Mouse (Mus musculus): ENCODE measurements at regions not wholly inside any gene's neighbourhood (a gene's known extent, or its start where the extent isn't known, plus 50 kb on each side); places are given as distances from the start of the nearest gene placed in this dataset.
A peak's percentile ranks its signal among the peaks of the same experiment; 100 is the strongest.

DNA sequence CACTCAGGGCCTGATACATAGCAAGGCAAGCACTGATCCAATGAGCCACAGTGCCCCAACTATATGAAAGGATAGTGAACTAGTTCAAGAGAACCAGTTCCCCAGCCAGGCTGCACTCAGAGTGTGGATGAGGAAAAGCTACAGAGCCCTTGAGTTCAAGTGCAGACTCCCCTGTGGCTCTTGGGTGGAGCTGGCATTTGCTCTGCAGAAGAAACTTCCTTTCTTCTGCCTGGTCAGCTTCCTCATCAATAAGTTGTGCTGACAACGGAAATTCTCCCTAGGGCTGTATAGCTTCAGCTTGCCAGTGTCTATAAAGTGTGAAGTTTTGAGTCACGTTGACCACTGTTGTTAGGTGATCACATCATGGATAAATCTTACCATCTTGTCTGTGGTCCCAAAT, 101.6 kb upstream of the Clint1 start:
- no peaks in the 10 kb centered on the region for H3K9me3 ChIP-seq (replicated peaks)
- H3K27ac ChIP-seq: no peak overlapping the region
- H3K9ac ChIP-seq: no peak overlapping the region
- no peak overlapping the region for H3K4me3 ChIP-seq
- H3K4me2 ChIP-seq: no peak overlapping the region
- H3K27me3 ChIP-seq (replicated peaks): no peaks in the 10 kb centered on the region
- H3K4me1 ChIP-seq: no peaks in the 10 kb centered on the region
- ATAC-seq: no peak
- 32% methylated on average over 2 of the region's 2 CpGs for WGBS (ENCODE audit: insufficient replicate concordance)
- no peaks in the 10 kb centered on the region for H3K36me3 ChIP-seq

- H3K27me3 ChIP-seq (replicated peaks): no peaks in the 10 kb centered on the region
- H3K4me3 ChIP-seq: no peak overlapping the region
- peak; percentile 52 for ATAC-seq
- no peaks in the 10 kb centered on the region for H3K36me3 ChIP-seq
- H3K4me1 ChIP-seq: no peaks in the 10 kb centered on the region
- no peak overlapping the region for H3K4me2 ChIP-seq
- H3K9me3 ChIP-seq (replicated peaks): no peaks in the 10 kb centered on the region
- H3K9ac ChIP-seq: no peak overlapping the region
- WGBS (ENCODE audit: insufficient replicate concordance): 42% methylated on average over 1 of the region's 1 CpGs
- no peak overlapping the region for H3K27ac ChIP-seq
Observed at GRCm38 (mm10) chr11:45752237-45752636, 99.6 kb upstream of the Clint1 start.

- 60% methylated on average over 2 of the region's 2 CpGs for WGBS (ENCODE audit: insufficient replicate concordance)
- no peak overlapping the region for H3K4me2 ChIP-seq
- no peaks in the 10 kb centered on the region for H3K36me3 ChIP-seq
- H3K4me1 ChIP-seq: no peaks in the 10 kb centered on the region
- no peak overlapping the region for H3K9ac ChIP-seq
- H3K4me3 ChIP-seq: no peak overlapping the region
- H3K9me3 ChIP-seq (replicated peaks): no peaks in the 10 kb centered on the region
- no peak overlapping the region for H3K27ac ChIP-seq
- no peaks in the 10 kb centered on the region for H3K27me3 ChIP-seq (replicated peaks)
- no peak for ATAC-seq
Observed at GRCm38 (mm10) chr11:45752791-45753190, 99.1 kb upstream of the Clint1 start.

DNA sequence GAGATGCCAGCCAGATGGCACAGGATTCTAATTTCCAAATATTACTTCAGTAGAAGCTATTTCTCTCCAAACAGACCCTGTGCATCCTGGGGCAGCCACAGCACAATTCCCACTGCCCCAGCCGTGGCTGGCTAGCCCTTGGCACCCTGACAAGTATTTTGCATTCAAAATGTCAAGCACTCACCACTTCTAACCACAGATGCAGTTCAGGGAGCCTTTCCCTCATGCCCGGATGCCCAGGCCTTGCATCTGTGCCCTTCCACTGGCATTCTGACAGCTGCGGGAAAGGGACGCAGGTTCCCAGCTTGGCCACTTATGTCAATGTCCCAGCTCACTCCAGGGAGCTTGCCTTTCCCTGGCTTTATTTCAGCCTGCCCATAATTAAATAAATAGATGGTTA, 84.8 kb upstream of the Clint1 start:
- WGBS (ENCODE audit: insufficient replicate concordance): 75% methylated on average over 4 of the region's 4 CpGs
- Histone ChIP-seq H3K27me3 (replicated peaks) (no peaks in the 10 kb centered on the region), H3K36me3 (no peaks in the 10 kb centered on the region), H3K9ac (no peak overlapping the region), H3K27ac (no peak overlapping the region), H3K4me1 (no peaks in the 10 kb centered on the region), H3K4me2 (no peak overlapping the region), H3K4me3 (no peak overlapping the region), H3K9me3 (replicated peaks) (peaks cover 6% of the 10 kb centered on the region; the same call in 1 of the 2 replicates)
- ATAC-seq: no peak

DNA sequence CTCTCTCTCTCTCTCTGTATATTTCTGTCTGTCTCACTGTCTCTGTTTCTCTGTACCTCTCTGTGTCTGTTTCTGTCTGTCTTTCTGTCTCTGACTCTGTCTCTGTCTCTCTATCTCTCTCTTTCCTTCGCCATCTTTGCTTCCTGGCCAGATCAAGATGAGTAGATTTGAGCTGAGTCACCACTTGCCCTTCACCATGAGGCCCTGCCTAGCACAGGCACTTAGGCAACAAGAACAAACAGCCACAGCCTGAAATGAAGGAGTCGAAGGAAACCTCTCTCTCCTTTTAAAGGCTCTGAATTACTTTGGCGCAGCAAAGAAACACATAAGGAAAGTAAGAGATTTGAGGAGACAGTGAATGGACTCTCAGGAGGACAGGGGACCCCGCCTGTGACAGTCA, 69.4 kb upstream of the Clint1 start:
- peak; percentile 83 for ATAC-seq
- Histone ChIP-seq H3K9me3 (replicated peaks) (no peaks in the 10 kb centered on the region), H3K4me2 (peak overlapping the region; percentile 1; the same call in 1 of the 2 replicates), H3K27me3 (replicated peaks) (no peaks in the 10 kb centered on the region; the same call in 1 of the 2 replicates), H3K9ac (no peak overlapping the region), H3K36me3 (no peaks in the 10 kb centered on the region), H3K27ac (no peak overlapping the region), H3K4me3 (no peak overlapping the region), H3K4me1 (peaks cover 22% of the 10 kb centered on the region)
- 55% methylated on average over 4 of the region's 4 CpGs for WGBS (ENCODE audit: insufficient replicate concordance)

DNA sequence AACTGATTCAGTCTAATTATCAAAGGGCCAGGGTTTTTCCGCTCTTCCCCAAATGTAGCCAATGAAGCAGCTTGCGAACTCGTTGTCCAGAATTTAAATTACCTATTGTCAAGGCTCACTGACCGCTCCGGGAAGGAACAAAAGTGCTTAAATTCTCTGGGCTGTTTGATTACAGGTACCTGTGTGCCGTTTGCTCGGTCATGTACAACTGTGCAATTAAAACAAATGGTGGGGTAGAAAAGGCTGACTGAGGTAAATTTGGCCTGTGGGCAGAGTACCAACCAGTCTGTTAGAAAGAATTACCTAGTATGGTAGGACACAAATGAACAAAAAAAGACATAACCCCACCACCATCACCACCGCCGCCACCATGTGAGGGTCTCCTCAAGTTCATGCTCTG, 66.0 kb upstream of the Clint1 start:
- H3K4me3 ChIP-seq: no peak overlapping the region
- no peaks in the 10 kb centered on the region for H3K9me3 ChIP-seq (replicated peaks)
- no peaks in the 10 kb centered on the region for H3K36me3 ChIP-seq
- 87% methylated on average over 9 of the region's 9 CpGs for WGBS (ENCODE audit: insufficient replicate concordance)
- H3K9ac ChIP-seq: no peak overlapping the region
- ATAC-seq: no peak
- no peak overlapping the region for H3K4me2 ChIP-seq
- H3K27ac ChIP-seq: no peak overlapping the region
- H3K27me3 ChIP-seq (replicated peaks): no peaks in the 10 kb centered on the region
- peaks cover 22% of the 10 kb centered on the region for H3K4me1 ChIP-seq

DNA sequence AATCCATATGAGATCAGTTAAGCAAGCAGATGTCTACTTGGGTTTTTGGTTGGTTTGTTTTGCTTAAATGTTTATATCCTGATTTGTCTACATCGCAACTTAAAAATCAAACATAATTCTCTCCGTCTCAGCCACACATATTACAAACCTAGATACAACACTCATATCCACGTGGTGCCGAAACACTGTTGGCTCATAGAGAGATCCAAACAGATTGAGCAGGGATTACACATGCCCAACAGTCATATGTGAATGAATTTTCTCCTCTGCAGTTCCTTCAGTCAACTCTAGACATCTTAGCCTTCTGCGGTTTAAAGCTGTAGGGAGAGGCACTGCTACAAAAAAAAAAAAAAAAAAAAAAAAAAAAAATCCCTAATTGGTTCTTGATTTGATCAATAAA, 64.4 kb upstream of the Clint1 start:
- peaks cover 18% of the 10 kb centered on the region for H3K4me1 ChIP-seq
- H3K27me3 ChIP-seq (replicated peaks): no peaks in the 10 kb centered on the region
- WGBS (ENCODE audit: insufficient replicate concordance): 81% methylated on average over 5 of the region's 5 CpGs
- H3K27ac ChIP-seq: no peak overlapping the region
- H3K4me3 ChIP-seq: no peak overlapping the region
- ATAC-seq: no peak
- no peak overlapping the region for H3K4me2 ChIP-seq
- H3K9ac ChIP-seq: no peak overlapping the region
- no peaks in the 10 kb centered on the region for H3K9me3 ChIP-seq (replicated peaks)
- no peaks in the 10 kb centered on the region for H3K36me3 ChIP-seq

DNA sequence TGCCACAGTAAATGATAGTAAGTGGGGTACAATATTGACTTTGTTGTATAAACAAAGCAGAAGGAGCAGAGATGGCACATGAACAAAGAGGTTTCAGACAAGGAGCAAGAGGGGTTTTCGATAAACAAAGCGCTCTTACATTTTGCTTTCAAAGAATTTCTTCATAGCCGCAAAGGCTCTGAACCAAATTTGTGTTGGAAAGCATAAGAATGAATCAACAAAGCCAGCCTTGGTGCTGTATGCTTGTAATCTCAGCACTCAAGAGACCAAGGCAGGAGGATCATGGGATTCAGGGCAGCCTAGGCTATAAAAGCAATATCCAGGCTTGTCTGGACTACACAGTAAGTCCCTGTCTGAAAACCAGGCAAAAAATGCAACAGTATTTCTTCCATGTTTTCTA, 62.0 kb upstream of the Clint1 start:
- no peaks in the 10 kb centered on the region for H3K9me3 ChIP-seq (replicated peaks)
- no peak overlapping the region for H3K4me3 ChIP-seq
- H3K36me3 ChIP-seq: no peaks in the 10 kb centered on the region
- no peak overlapping the region for H3K27ac ChIP-seq
- H3K4me2 ChIP-seq: no peak overlapping the region
- no peaks in the 10 kb centered on the region for H3K4me1 ChIP-seq
- H3K27me3 ChIP-seq (replicated peaks): no peaks in the 10 kb centered on the region
- ATAC-seq: no peak
- WGBS (ENCODE audit: insufficient replicate concordance): 79% methylated on average over 3 of the region's 3 CpGs
- no peak overlapping the region for H3K9ac ChIP-seq

GRCm38 (mm10) chr11:45790504-45790903, 61.3 kb upstream of the Clint1 start:
- Histone ChIP-seq H3K4me1 (peaks cover 3% of the 10 kb centered on the region; the same call in 1 of the 2 replicates), H3K4me3 (no peak overlapping the region), H3K36me3 (no peaks in the 10 kb centered on the region), H3K4me2 (no peak overlapping the region), H3K9ac (no peak overlapping the region), H3K27ac (no peak overlapping the region), H3K27me3 (replicated peaks) (no peaks in the 10 kb centered on the region), H3K9me3 (replicated peaks) (no peaks in the 10 kb centered on the region)
- no peak for ATAC-seq
- WGBS (ENCODE audit: insufficient replicate concordance): 74% methylated on average over 8 of the region's 8 CpGs

DNA sequence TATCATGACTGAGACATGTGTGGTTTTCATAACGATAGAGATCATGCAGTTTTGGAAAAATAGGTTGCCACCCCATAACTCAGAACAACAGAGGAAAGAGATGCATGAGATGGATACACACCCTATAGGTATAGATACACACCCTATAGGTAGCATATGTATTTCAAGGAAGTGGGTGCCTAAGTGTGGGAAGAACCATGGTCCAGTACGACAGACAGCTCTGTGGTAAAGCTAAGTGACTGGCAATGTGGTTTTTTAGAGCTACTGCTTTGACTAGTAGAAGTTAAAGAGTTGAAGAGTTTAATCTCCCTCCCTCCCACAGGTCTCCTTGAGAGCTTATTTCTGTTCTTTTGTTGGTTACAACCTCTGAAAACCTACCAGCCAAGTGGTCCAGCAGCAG, 60.2 kb upstream of the Clint1 start:
- no peak overlapping the region for H3K9ac ChIP-seq
- H3K4me3 ChIP-seq: no peak overlapping the region
- no peaks in the 10 kb centered on the region for H3K27me3 ChIP-seq (replicated peaks)
- H3K36me3 ChIP-seq: no peaks in the 10 kb centered on the region
- ATAC-seq: no peak
- 59% methylated on average over 2 of the region's 2 CpGs for WGBS (ENCODE audit: insufficient replicate concordance)
- no peak overlapping the region for H3K27ac ChIP-seq
- no peak overlapping the region for H3K4me2 ChIP-seq
- peaks cover 7% of the 10 kb centered on the region for H3K4me1 ChIP-seq
- no peaks in the 10 kb centered on the region for H3K9me3 ChIP-seq (replicated peaks)

- Histone ChIP-seq H3K36me3 (no peaks in the 10 kb centered on the region), H3K4me1 (peaks cover 20% of the 10 kb centered on the region), H3K9me3 (replicated peaks) (no peaks in the 10 kb centered on the region), H3K4me2 (no peak overlapping the region), H3K9ac (no peak overlapping the region), H3K27me3 (replicated peaks) (no peaks in the 10 kb centered on the region), H3K27ac (peak overlapping the region; percentile 37; the same call in 1 of the 2 replicates), H3K4me3 (no peak overlapping the region)
- ATAC-seq: peak; percentile 17; the same call in 1 of the 2 replicates
- WGBS (ENCODE audit: insufficient replicate concordance): 53% methylated on average over 5 of the region's 5 CpGs
Observed at GRCm38 (mm10) chr11:45794361-45794981, 57.4 kb upstream of the Clint1 start.

DNA sequence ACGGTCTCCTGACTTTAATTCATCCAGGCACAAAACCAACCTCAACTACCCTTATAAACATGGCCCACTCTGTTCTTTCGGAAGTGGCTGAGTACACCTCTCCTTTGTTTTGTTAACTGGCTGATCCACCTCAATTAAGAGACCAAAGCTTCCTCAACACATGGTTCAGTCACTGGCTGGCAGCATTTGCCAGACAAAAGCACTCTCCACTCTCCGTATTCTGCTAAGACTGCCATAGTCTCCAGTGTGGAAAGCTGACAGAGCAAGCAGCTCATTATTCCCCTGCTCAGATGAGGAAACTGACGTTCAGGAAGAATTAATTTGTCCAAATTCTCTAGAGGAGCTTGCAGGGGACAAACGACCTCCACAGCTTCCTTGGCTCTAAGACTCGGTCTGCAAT, 56.5 kb upstream of the Clint1 start:
- no peak overlapping the region for H3K9ac ChIP-seq
- H3K4me1 ChIP-seq: peaks cover 28% of the 10 kb centered on the region
- H3K4me2 ChIP-seq: no peak overlapping the region
- 0 out of 2 replicates have a peak overlapping the region, but pooled peaks have one; percentile 37 for H3K27ac ChIP-seq
- H3K4me3 ChIP-seq: no peak overlapping the region
- 49% methylated on average over 6 of the region's 6 CpGs for WGBS (ENCODE audit: insufficient replicate concordance)
- H3K27me3 ChIP-seq (replicated peaks): no peaks in the 10 kb centered on the region
- ATAC-seq: no peak
- no peaks in the 10 kb centered on the region for H3K9me3 ChIP-seq (replicated peaks)
- no peaks in the 10 kb centered on the region for H3K36me3 ChIP-seq

DNA sequence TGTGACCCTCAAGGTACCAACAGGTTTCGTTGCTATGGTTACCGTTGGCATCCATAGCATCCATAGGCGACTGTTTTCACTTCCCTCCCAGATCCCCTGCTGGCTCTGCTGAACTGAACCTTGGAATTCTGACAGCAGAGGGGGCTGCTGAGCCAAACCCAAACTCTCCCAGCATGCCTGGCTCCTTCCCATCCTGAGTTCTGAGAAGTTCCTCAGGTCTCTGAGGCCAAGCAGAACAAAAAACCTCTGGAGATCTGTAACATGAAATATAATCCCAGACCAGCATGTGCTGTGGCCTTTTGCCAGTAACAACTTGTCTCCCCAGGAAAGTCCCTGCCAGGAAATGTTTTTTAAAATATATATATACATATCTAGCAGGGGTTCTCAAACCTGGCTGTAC, 56.1 kb upstream of the Clint1 start:
- no peaks in the 10 kb centered on the region for H3K9me3 ChIP-seq (replicated peaks)
- no peaks in the 10 kb centered on the region for H3K27me3 ChIP-seq (replicated peaks)
- peak; percentile 71; the same call in 1 of the 2 replicates for ATAC-seq
- H3K4me1 ChIP-seq: peaks cover 32% of the 10 kb centered on the region
- no peak overlapping the region for H3K4me2 ChIP-seq
- H3K4me3 ChIP-seq: no peak overlapping the region
- H3K9ac ChIP-seq: no peak overlapping the region
- H3K27ac ChIP-seq: 0 out of 2 replicates have a peak overlapping the region, but pooled peaks have one; percentile 37
- WGBS (ENCODE audit: insufficient replicate concordance): 9% methylated on average over 3 of the region's 3 CpGs
- no peaks in the 10 kb centered on the region for H3K36me3 ChIP-seq

Measured in liver, embryonic 12.5 days (tissue).